Mouse (Mus musculus): ENCODE results near the gene Treml4. TPM values are rescaled to one million over a fixed set of nuclear protein-coding genes. Genes with fewer than 3 reads are reported as not detected.

Treml4 gene
- total RNA-seq, 2 experiments from 2014 or later, result 0.46 to 1.6 TPM

Other genes with a start within 250 kb of the Treml4 start
- gene 1700122O11Rik, start 226.0 kb upstream of the Treml4 start, total RNA-seq (2021), result not detected
- gene 1700067P10Rik, start 175.0 kb upstream of the Treml4 start, total RNA-seq (2021), result not detected
- gene 9830107B12Rik, start 118.0 kb upstream of the Treml4 start, total RNA-seq (2021), result not detected
- under 1 TPM in 1 of 2 experiments, not detected in 1; 0.26 TPM for gene A530064D06Rik, start 97.0 kb upstream of the Treml4 start, total RNA-seq (2021)
- under 1 TPM in 1 of 2 experiments, not detected in 1; 0.20 TPM for gene Trem1, start 31.5 kb upstream of the Treml4 start, total RNA-seq (2021)
- under 1 TPM in 1 of 2 experiments, not detected in 1; 0.93 TPM for gene Trem3, start 16.5 kb upstream of the Treml4 start, total RNA-seq (2021)
- under 1 TPM; 0.46 to 0.48 TPM for gene Treml2, start 35.2 kb downstream of the Treml4 start, total RNA-seq (2021)
- gene B430306N03Rik, start 51.8 kb downstream of the Treml4 start, total RNA-seq (2021), result under 1 TPM; 0.13 to 0.42 TPM
- 10 to 100 TPM in 1 of 2 experiments, 1 to 10 TPM in 1; 5.1 to 15.2 TPM for gene Trem2, start 82.1 kb downstream of the Treml4 start, total RNA-seq (2021)
- gene Treml1, start 95.6 kb downstream of the Treml4 start, total RNA-seq (2021), result under 1 TPM in 1 of 2 experiments, not detected in 1; 0.42 TPM
- 10 to 100 TPM; 35.5 to 36.5 TPM for gene Nfya, start 145.6 kb downstream of the Treml4 start, total RNA-seq (2021)
- gene Oard1, start 145.7 kb downstream of the Treml4 start, total RNA-seq (2021), result 10 to 100 TPM; 17.5 to 19.5 TPM
- gene Apobec2, start 168.6 kb downstream of the Treml4 start, total RNA-seq (2021), result 1 to 10 TPM; 1.5 to 2.0 TPM
- not detected for gene Tspo2, start 187.2 kb downstream of the Treml4 start, total RNA-seq (2021)
- gene Unc5cl, start 190.6 kb downstream of the Treml4 start, total RNA-seq (2021), result under 1 TPM in 1 of 2 experiments, not detected in 1; 0.19 TPM